Mouse (Mus musculus): ENCODE data around the gene Vmn1r124.
"Not testable (repeated sequence)": the region's sequence is repeated elsewhere in the genome, so short reads cannot be mapped to it uniquely, and the experiment has no call there.

The Vmn1r124 gene

GRCm38 (mm10) chr7:21260517-21260916 is at the start of gene Vmn1r124:
Gene Vmn1r124 (minus strand): TSS chr7:21260617.
- DNase-seq (ENCODE audit: extremely low spot score, low spot score), result not testable (repeated sequence)

- DNase-seq (ENCODE audit: extremely low spot score, low spot score), result not testable (repeated sequence)
These were observed 41.0 kb upstream of the Vmn1r124 start, which contains the start of gene Vmn1r126 for GRCm38 (mm10) chr7:21301367-21301766. Gene Vmn1r126 (minus strand): TSS chr7:21301467.

- DNase-seq (ENCODE audit: extremely low spot score, low spot score), result not testable (repeated sequence)
These were observed 11.5 kb upstream of the Vmn1r124 start, which contains the start of gene Vmn1r125 for GRCm38 (mm10) chr7:21271879-21272278. Gene Vmn1r125 (plus strand): TSS chr7:21272179.

Measured in neural tube, embryonic 10.5 days (tissue).